8 mouse cellular contexts compared by ENCODE assay signal in the genomic region with DNA sequence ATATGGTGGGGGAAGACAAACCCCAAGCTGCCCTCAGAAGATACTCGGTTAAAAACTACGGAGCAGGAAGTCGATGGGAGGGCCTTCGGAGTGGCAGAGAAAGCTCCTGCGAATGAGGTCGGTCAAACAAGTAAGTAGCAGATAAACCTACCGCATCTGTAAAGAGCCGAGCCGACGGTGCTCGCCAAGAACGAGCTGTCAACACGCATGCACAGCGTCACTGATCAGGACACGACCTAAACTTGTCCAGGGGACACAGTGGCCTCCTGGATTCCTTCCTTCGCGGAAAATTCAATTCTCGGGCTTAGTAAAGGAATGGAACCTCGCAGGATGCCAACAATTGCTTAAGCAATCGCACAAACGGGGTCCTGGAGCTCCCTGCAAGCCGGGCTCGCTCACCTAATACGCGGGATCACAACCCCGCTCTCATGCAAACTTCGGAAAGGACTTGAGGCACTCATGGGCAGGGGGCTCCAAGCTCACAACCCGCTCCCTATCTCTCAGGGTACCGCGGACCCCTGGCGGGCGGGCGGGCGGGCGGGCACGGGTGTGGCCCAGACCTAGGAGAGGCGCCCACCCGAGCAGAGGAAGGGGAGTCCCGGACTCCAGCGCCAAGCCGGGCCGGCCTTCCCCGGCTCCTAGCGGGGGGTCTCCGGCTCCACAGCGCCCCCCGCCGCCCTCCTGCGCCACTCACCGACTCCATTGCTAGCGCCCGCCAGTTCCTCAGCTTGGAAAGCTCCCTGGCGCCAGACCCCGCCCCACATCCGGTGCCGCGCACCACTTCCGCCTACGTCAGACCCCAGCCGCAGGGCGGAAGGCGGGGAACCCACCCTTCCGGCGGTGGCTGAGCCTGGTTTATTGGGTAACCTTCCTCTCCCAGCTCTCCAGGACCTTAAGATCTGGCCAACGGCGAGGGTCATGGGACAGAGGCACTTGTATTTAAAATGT. TPM values are rescaled to one million over a fixed set of nuclear protein-coding genes. Genes with fewer than 3 reads are reported as not detected.
A peak's percentile ranks its signal among the peaks of the same experiment; 100 is the strongest.
DNase-seq lines count a peak whose midpoint lies in the region; ATAC-seq lines count a peak whose summit lies in the region.

A gene (minus strand): TSS at position 786 of the 948 bp plus-strand sequence.

- H3K4me1 ChIP-seq in intestine, embryonic 14.5 days (replicated peaks; ENCODE audit: control insufficient read depth, insufficient read depth, low read length) = peaks cover 10% of the 10 kb centered on the region; the same call in 1 of the 2 replicates

- no peaks in the 10 kb centered on the region for H3K27me3 ChIP-seq in intestine, embryonic 14.5 days (replicated peaks; ENCODE audit: control insufficient read depth, insufficient read depth, low read length)

- H3K9ac ChIP-seq in intestine, embryonic 14.5 days (ENCODE audit: low read length) = peak within 1 kb of the TSS; percentile 87

- peak within 1 kb of the TSS; percentile 92 for H3K27ac ChIP-seq in intestine, embryonic 14.5 days (ENCODE audit: low read depth)

- H3K4me3 ChIP-seq in intestine, embryonic 14.5 days (ENCODE audit: low read depth, low read length) = peak within 1 kb of the TSS; percentile 84

- WGBS in intestine, embryonic 14.5 days = under 1% methylated on average over 57 of the region's 66 CpGs

- peak within 1 kb of the TSS; percentile 49 for H3K4me2 ChIP-seq in intestine, embryonic 14.5 days (ENCODE audit: low read length)

- intact Hi-C loops in left cerebral cortex, postnatal 14 days (cut with DNase I) = no loop called here

- ATAC-seq in intestine, embryonic 14.5 days (replicated peaks; ENCODE audit: low FRiP score, low TSS enrichment, low read depth) = peak; percentile 94

- peak; percentile 95 for DNase-seq in adrenal gland, adult 18-20 months (ENCODE audit: low spot score in 2 of 2)
- DNase-seq in embryo, embryonic 11 days = peak; percentile 98
- peak; percentile 96 for DNase-seq in gastrocnemius, postnatal 25 days
- DNase-seq in intestine, embryonic 14.5 days (ENCODE audit: low spot score) = peak; percentile 96
- peak; percentile 95 for DNase-seq in left cerebral cortex, postnatal 14 days (ENCODE audit: low spot score in 2 of 2)
- peak; percentile 96 for DNase-seq in mesoderm, embryonic 11.5 days (ENCODE audit: low read depth, low spot score)
- DNase-seq in right cerebral cortex, postnatal 36 days (ENCODE audit: low spot score in 2 of 2) = peak; percentile 91
- DNase-seq in yolk sac, embryonic 10.5 days (ENCODE audit: low spot score) = peak; percentile 96

- peaks cover 37% of the 10 kb centered on the region for H3K36me3 ChIP-seq in intestine, embryonic 14.5 days (ENCODE audit: control insufficient read depth, insufficient read depth, low read length)

- no peaks in the 10 kb centered on the region for H3K9me3 ChIP-seq in intestine, embryonic 14.5 days (ENCODE audit: control insufficient read depth, low read length)

RNA-seq across cellular contexts. Expression of the gene that starts here (rescaled TPM):
- 10 to 100 TPM; 64.0 to 71.5 TPM for total RNA-seq in adrenal gland, adult 18-20 months (2021)
- total RNA-seq in gastrocnemius, postnatal 25 days (2021) = 10 to 100 TPM; 43.6 to 43.9 TPM
- 77.0 and 77.3 TPM in 2 replicates for polyA plus RNA-seq in intestine, embryonic 14.5 days (2014; fragmentation: Nextera tagmentation; extraction: Ambion mirVana)
- 10 to 100 TPM; 41.5 to 45.4 TPM for total RNA-seq in left cerebral cortex, postnatal 14 days (2021)

Comparison
In these comparisons a context has a peak if more than half of its experiments do, and no peak if none do; other contexts are left out.
1. Peak in every context shown above with its lines: DNase-seq, ATAC-seq, H3K4me3 ChIP-seq and H3K27ac ChIP-seq.